Mouse (Mus musculus) midbrain, embryonic 14.5 days (tissue): ENCODE measurements at regions not wholly inside any gene's neighbourhood (a gene's known extent, or its start where the extent isn't known, plus 50 kb on each side); places are given as distances from the start of the nearest gene placed in this dataset.

Source experiments
- ATAC-seq: fragments of 200-750 bp; cut with Nextera tagmentation; 2 replicates; pipeline ENCODE4 v1.8.0; 2017; ENCODE audit warnings: moderate number of reproducible peaks, moderate library complexity; ENCODE audit not compliant: low FRiP score, low TSS enrichment
- DNase-seq: peaks from one replicate; pipeline ENCODE4 v3.0.0-alpha.2; 2015
- H3K27ac ChIP-seq: fragments of 300-500 bp; sonication (generic); replicated peaks from 2 replicates; pipeline ENCODE4 v1.5.1; 2014; ENCODE audit warnings: mild to moderate bottlenecking, low read depth, low read length, moderate library complexity
- H3K27me3 ChIP-seq: fragments of 300-500 bp; sonication (generic); 2 replicates; pipeline ENCODE4 v1.6.1; 2014; ENCODE audit warnings: low read length, control low read depth, mixed read lengths; ENCODE audit not compliant: control insufficient read depth, insufficient read depth
- H3K36me3 ChIP-seq: fragments of 300-500 bp; sonication (generic); 2 replicates; pipeline ENCODE4 v1.6.1; 2014; ENCODE audit warnings: low read length, control low read depth; ENCODE audit not compliant: control insufficient read depth, insufficient read depth
- H3K4me1 ChIP-seq: fragments of 300-500 bp; sonication (generic); 2 replicates; pipeline ENCODE4 v1.6.1; 2014; ENCODE audit warnings: mild to moderate bottlenecking, antibody characterized with exemption, low read length, control low read depth; ENCODE audit not compliant: control insufficient read depth, insufficient read depth
- H3K4me2 ChIP-seq: fragments of 300-500 bp; sonication (generic); 2 replicates; pipeline ENCODE4 v1.6.1; 2014; ENCODE audit warnings: mild to moderate bottlenecking, low read length, moderate library complexity
- H3K4me3 ChIP-seq: fragments of 300-500 bp; sonication (generic); replicated peaks from 2 replicates; pipeline ENCODE4 v1.5.1; 2014; ENCODE audit warnings: low read depth, low read length
- H3K9ac ChIP-seq: fragments of 300-500 bp; sonication (generic); replicated peaks from 2 replicates; pipeline ENCODE4 v1.6.1; 2014; ENCODE audit warnings: mild to moderate bottlenecking, low read length, moderate library complexity
- H3K9me3 ChIP-seq: fragments of 300-500 bp; sonication (generic); 2 replicates; pipeline ENCODE4 v1.6.1; 2016; ENCODE audit warnings: low read length, control low read depth, mixed read lengths; ENCODE audit not compliant: control insufficient read depth
- WGBS: fragments of 180-500 bp; shearing (Covaris S2); extraction: QIAGEN DNeasy Blood & Tissue Kit; methylation state at CpG from one replicate; pipeline ENCODE4 v1.1.7; 2014; 5-methylcytosine and 5-hydroxymethylcytosine counted together

DNA sequence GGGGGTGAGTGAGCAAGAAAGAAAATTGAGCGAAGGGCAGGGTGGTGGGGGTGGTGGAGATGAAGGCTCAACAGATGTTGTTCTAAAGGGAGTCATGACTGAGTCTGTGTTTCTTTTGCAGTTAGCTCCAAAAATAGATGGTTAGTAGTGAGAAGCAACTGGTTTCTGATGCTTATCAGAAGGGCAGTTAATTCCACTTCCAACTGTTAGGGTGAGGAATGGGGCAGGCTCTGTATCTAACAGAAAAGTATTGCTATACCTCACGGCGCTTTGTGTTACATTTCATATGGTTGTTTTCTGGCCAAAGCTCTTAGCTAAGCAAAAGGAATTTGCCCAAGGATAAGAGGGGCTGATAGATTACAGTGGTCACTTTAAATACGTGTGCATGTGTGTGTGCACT is 120.3 kb downstream of the Slc30a10 start:
- Histone ChIP-seq H3K9ac (no peak overlapping the region), H3K27ac (no peak overlapping the region), H3K36me3 (no peaks in the 10 kb centered on the region), H3K4me2 (no peak overlapping the region), H3K4me1 (no peaks in the 10 kb centered on the region; the same call in 1 of the 2 replicates), H3K9me3 (no peaks in the 10 kb centered on the region), H3K4me3 (no peak overlapping the region), H3K27me3 (no peaks in the 10 kb centered on the region)
- DNase-seq, result no peak
- WGBS, result 88% methylated on average over 4 of the region's 4 CpGs
- no peak for ATAC-seq

DNA sequence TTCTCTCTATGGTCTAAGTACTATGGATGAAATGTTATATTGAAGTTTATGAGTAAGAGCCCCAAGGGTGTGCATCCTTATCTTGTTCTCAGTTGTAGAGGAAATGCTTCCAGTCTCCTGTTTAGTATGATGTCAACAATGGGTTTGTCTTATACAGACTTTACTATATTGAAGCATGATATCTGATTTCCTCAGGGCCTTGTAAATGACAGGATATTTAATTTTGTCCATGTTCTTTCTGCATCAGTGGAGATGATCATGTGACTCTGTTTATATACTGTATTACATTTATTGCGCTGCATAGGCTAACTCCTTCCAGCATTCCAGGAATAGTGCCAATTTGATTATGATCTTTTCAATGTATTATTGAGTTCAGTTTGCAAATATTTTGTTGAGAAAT is 125.2 kb downstream of the Slc30a10 start:
- H3K9me3 ChIP-seq, result no peaks in the 10 kb centered on the region
- H3K9ac ChIP-seq, result no peak overlapping the region
- no peak for ATAC-seq
- no peaks in the 10 kb centered on the region for H3K36me3 ChIP-seq
- H3K27me3 ChIP-seq, result no peaks in the 10 kb centered on the region
- no peak overlapping the region for H3K4me2 ChIP-seq
- H3K4me3 ChIP-seq, result no peak overlapping the region
- no peaks in the 10 kb centered on the region for H3K4me1 ChIP-seq
- 95% methylated on average over 1 of the region's 1 CpGs for WGBS
- no peak overlapping the region for H3K27ac ChIP-seq
- no peak for DNase-seq

DNA sequence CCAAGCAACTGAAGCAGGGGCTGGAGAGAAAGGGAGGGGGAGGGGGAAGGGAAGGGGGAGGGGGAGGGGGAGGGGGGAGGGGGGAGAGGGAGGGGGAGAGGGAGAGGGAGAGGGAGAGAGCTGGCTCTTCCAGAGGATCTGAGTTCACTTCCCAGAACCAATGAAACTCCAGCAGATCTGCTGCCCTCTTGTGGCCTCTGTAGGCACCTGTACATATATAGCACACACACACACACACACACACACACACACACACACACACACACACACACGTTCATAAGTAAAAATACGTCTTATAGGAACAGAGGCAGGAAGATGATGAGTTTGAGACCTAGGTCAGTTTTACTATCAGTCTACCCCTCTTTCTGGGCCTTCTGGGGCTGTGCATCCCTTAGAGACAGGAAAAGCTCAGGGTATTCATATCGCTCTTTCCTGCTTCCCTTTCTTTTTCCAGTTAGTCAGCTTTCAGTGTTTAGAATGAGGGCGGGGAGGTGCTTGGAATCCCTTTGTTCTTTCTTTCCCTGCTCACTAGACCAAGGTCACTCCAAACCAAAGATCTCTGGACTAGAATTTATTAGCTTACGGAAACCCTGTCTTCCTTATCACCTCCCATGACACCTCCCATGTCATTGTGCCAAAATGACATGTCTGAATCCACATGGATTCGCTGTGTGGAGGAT is 130.7 kb downstream of the Slc30a10 start:
- DNase-seq (no peak), ATAC-seq (no peak)
- Histone ChIP-seq H3K27me3 (no peaks in the 10 kb centered on the region), H3K4me3 (no peak overlapping the region), H3K9ac (no peak overlapping the region), H3K36me3 (no peaks in the 10 kb centered on the region), H3K4me2 (no peak overlapping the region), H3K4me1 (no peaks in the 10 kb centered on the region), H3K27ac (no peak overlapping the region), H3K9me3 (no peaks in the 10 kb centered on the region)
- 79% methylated on average over 6 of the region's 6 CpGs for WGBS

GRCm38 (mm10) chr1:185587671-185588347 is 133.2 kb downstream of the Slc30a10 start:
- no peaks in the 10 kb centered on the region for H3K27me3 ChIP-seq
- H3K9ac ChIP-seq, result no peak overlapping the region
- no peak overlapping the region for H3K27ac ChIP-seq
- ATAC-seq, result no peak
- no peaks in the 10 kb centered on the region for H3K9me3 ChIP-seq
- DNase-seq, result no peak
- 91% methylated on average over 13 of the region's 13 CpGs for WGBS
- H3K4me2 ChIP-seq, result no peak overlapping the region
- H3K36me3 ChIP-seq, result no peaks in the 10 kb centered on the region
- no peak overlapping the region for H3K4me3 ChIP-seq
- no peaks in the 10 kb centered on the region for H3K4me1 ChIP-seq

- Histone ChIP-seq H3K4me3 (no peak overlapping the region), H3K4me2 (no peak overlapping the region), H3K27me3 (no peaks in the 10 kb centered on the region), H3K9ac (no peak overlapping the region), H3K4me1 (no peaks in the 10 kb centered on the region), H3K36me3 (no peaks in the 10 kb centered on the region), H3K9me3 (no peaks in the 10 kb centered on the region), H3K27ac (no peak overlapping the region)
- no peak for DNase-seq
- ATAC-seq, result no peak
- WGBS, result 89% methylated on average over 4 of the region's 4 CpGs
Observed at GRCm38 (mm10) chr1:185588348-185588719, 133.7 kb downstream of the Slc30a10 start.

- ATAC-seq, result no peak
Observed at GRCm38 (mm10) chr1:185596815-185597214, 142.2 kb downstream of the Slc30a10 start.

DNA sequence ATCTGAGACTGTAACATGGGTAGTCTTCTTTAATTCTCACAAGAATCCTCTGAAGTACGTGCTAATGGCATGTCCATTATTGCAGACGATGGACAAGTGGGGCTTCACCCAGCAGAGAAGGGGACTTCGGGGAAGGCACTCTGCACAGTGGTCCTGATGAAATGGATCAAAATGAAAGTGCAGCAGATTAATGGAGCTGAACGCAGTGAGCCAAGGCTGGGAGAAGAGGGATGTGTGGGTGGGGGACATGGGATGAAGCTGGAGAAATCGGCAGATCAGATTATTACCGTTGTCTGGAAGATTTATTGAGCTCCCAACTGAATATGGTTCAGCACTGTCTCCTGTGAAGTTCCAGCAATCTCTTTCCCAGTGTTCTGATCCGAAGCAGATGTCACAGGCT is 143.9 kb downstream of the Slc30a10 start:
- Histone ChIP-seq H3K27ac (no peak overlapping the region), H3K4me3 (no peak overlapping the region), H3K9ac (no peak overlapping the region), H3K4me1 (no peaks in the 10 kb centered on the region), H3K27me3 (no peaks in the 10 kb centered on the region), H3K36me3 (no peaks in the 10 kb centered on the region), H3K4me2 (no peak overlapping the region), H3K9me3 (no peaks in the 10 kb centered on the region)
- WGBS, result 90% methylated on average over 7 of the region's 7 CpGs
- ATAC-seq, result no peak
- DNase-seq, result no peak

More at GRCm38 (mm10) chr1:185596815-185597214, 142.2 kb downstream of the Slc30a10 start:
- no peak for DNase-seq
- Histone ChIP-seq H3K4me3 (no peak overlapping the region), H3K27me3 (no peaks in the 10 kb centered on the region), H3K4me2 (no peak overlapping the region), H3K4me1 (no peaks in the 10 kb centered on the region), H3K27ac (no peak overlapping the region), H3K36me3 (no peaks in the 10 kb centered on the region), H3K9me3 (no peaks in the 10 kb centered on the region), H3K9ac (no peak overlapping the region)
- 89% methylated on average over 5 of the region's 5 CpGs for WGBS

GRCm38 (mm10) chr1:185601166-185601565 is 146.5 kb downstream of the Slc30a10 start:
- 94% methylated on average over 1 of the region's 1 CpGs for WGBS
- no peaks in the 10 kb centered on the region for H3K36me3 ChIP-seq
- no peaks in the 10 kb centered on the region for H3K9me3 ChIP-seq
- no peak for ATAC-seq
- H3K27ac ChIP-seq, result no peak overlapping the region
- no peak for DNase-seq
- no peak overlapping the region for H3K4me3 ChIP-seq
- H3K4me1 ChIP-seq, result no peaks in the 10 kb centered on the region
- no peak overlapping the region for H3K9ac ChIP-seq
- no peaks in the 10 kb centered on the region for H3K27me3 ChIP-seq
- no peak overlapping the region for H3K4me2 ChIP-seq

- WGBS, result 69% methylated on average over 4 of the region's 4 CpGs
- H3K9ac ChIP-seq, result no peak overlapping the region
- ATAC-seq (no peak), DNase-seq (no peak)
- no peaks in the 10 kb centered on the region for H3K36me3 ChIP-seq
- H3K9me3 ChIP-seq, result no peaks in the 10 kb centered on the region
- no peaks in the 10 kb centered on the region for H3K4me1 ChIP-seq
- no peak overlapping the region for H3K27ac ChIP-seq
- no peaks in the 10 kb centered on the region for H3K27me3 ChIP-seq
- H3K4me2 ChIP-seq, result no peak overlapping the region
- no peak overlapping the region for H3K4me3 ChIP-seq
Observed at GRCm38 (mm10) chr1:185605996-185606395, 151.3 kb downstream of the Slc30a10 start.
